Mouse (Mus musculus) layer of hippocampus, adult 2 months (tissue): ENCODE measurements around the gene Aox1. TPM values are rescaled to one million over a fixed set of nuclear protein-coding genes. Genes with fewer than 3 reads are reported as not detected.

Experiments
- DNase-seq, 2 experiments: peaks; one replicate each; pipeline ENCODE4 v3.0.0; 2022; ENCODE audit warnings: low spot score in 2 of 2
- H3K27ac ChIP-seq: fragments of 200-600 bp; 2 replicates; pipeline ENCODE4 v1.8.1; 2022
- H3K4me3 ChIP-seq: fragments of 200-600 bp; 2 replicates; pipeline ENCODE4 v1.8.1; 2022; ENCODE audit warnings: mild to moderate bottlenecking
- CTCF ChIP-seq: fragments of 200-600 bp; conservative IDR thresholded peaks from 2 replicates; pipeline ENCODE4 v1.8.1; 2022; ENCODE audit warnings: antibody characterized with exemption, mild to moderate bottlenecking, moderate library complexity
- total RNA-seq, 2 experiments: library from RNA; stranded (reverse); gene quantifications; 2 replicates each; pipeline ENCODE4 v1.2.3; 2021

Aox1 gene
- total RNA-seq, 2 experiments from 2014 or later = 3.8 to 4.1 TPM

DNA sequence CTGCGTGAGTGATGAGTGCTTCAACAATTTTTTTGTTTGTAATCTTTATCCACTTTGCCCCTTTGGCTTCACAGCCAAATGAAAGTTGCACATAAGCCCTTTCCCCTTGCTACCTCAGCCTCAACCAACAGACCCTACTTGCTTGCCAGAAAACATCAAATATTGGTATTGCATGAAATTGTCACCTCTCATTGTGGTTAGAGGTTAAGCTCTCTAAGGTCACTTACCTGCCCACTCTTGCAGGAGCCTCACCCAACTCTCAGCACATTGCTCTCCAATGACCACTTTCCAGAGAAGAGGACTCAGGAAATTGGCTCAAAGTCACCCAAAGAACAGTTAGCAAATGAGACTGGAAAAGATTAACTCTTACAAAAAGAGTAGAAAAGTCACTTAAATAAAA, 41.8 kb downstream of the Aox1 start:
- TF ChIP-seq CTCF = no peak
- no peak for DNase-seq
- Histone ChIP-seq H3K27ac (no peak overlapping the region), H3K4me3 (no peak overlapping the region)

DNA sequence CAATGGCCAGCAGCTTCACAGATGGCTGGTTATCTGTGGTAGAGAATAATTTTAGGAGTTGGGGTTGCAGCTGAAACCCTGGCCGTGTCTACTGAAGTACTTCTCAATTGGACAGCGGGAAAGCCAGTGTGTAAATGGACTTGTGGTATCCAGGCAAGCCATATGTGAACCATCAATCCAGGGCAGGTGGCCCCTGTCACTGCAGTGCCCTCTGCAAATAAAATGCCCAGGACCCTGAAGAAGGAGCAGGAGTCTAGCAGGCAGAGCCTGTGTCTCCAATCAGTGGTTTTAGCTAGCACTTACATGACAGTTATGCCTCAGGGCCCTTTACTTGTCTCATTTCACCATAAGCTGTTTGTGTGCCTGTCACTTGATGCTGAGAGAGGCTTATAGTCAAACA, 42.7 kb downstream of the Aox1 start:
- DNase-seq = no peak
- no peak overlapping the region for H3K4me3 ChIP-seq
- no peak for TF ChIP-seq CTCF
- H3K27ac ChIP-seq = no peak overlapping the region

DNA sequence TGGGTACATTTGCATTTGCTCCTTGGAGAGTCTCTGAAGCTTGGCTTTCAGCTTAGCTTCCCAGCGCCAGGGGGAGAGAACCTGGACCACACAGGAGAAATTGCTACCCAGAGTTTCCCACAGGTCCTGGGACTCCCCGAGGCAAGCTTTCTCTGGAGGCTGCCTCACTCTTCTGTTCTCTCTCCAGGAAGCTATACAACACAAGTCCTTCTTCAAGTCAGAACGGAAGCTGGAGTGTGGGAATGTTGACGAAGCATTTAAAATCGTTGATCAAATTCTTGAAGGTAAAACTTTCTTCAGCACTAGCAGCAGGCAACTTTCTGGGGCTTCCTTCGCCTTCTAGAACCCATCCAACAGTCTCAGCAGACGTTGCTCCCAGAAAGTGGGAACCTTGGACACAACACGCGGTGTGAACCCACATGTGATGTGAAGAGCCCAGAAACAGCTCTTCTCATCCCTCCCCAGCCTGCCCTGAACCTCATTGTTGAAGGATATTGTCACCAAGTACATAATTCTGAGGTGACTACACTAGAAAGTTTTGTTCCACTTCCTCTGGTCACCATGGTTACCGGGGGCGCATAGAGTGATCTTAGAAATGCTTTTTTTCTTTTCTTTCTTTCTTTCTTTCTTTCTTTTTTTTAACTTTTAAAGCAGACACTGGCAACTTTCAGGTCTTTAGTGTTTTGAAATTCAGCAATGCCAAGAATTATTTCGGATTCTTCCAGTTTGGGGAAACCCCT, 43.4 kb downstream of the Aox1 start:
- TF ChIP-seq CTCF = no peak
- DNase-seq = no peak
- H3K4me3 ChIP-seq = no peak overlapping the region
- no peak overlapping the region for H3K27ac ChIP-seq

DNA sequence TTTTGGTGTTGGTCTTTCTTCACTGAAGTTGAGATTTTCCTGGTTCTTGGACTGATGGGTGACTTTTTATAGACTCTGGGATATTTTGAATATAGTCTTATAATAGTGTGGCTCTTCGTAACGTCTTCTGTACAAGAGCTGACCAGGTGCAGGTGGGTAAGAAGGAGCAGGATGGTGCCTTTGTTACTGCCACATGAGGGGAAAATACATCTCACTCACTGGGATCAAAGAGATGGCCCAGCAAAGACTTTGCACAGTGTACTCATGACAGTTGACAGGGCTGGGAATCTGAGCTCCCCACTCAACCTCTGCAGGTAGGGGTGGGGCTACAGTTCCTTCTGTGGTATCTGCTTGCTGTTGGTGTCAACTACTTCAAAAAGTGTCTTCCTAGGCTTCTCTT, 44.5 kb downstream of the Aox1 start:
- Histone ChIP-seq H3K27ac (no peak overlapping the region), H3K4me3 (no peak overlapping the region)
- TF ChIP-seq CTCF = no peak
- DNase-seq = no peak

DNA sequence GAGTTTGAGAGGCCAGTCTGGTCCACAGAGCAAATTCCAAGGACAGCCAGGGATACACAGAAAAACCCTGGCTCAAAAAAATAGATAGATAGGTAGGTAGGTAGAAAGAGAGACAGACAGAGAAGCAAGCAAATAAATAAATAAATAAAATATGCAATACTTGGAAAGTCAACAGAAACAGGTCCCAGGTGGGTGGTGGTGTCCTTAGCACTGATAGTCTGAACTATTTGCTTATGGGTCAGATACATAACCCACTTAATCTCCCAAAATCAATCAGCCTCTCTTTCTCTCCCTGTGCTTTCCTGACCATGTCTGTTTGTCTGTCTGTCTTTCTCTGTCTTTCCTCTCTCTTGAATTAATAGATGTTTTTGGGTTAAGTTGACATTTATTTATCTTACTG, 48.2 kb downstream of the Aox1 start:
- Histone ChIP-seq H3K27ac (no peak overlapping the region), H3K4me3 (no peak overlapping the region)
- DNase-seq = no peak
- no peak for TF ChIP-seq CTCF

DNA sequence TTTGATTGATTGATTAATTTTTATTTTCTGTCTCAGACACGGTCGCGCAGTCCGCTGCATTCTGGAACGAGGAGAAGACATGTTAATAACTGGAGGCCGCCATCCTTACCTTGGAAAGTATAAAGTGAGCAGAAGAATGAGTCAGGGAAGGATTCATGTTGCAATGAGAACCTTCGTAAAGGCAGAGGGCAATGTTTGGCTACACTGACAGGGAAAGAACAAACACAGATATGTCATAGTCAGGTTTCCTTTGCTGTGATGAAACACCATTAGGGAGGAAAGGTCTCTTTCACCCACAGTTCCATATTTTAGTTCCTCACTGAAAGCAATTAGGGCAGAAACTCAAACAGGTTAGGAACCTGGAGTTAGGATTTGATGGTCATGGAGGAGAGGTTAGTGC, 48.7 kb downstream of the Aox1 start:
- no peak for TF ChIP-seq CTCF
- Histone ChIP-seq H3K4me3 (no peak overlapping the region), H3K27ac (no peak overlapping the region)
- no peak for DNase-seq

DNA sequence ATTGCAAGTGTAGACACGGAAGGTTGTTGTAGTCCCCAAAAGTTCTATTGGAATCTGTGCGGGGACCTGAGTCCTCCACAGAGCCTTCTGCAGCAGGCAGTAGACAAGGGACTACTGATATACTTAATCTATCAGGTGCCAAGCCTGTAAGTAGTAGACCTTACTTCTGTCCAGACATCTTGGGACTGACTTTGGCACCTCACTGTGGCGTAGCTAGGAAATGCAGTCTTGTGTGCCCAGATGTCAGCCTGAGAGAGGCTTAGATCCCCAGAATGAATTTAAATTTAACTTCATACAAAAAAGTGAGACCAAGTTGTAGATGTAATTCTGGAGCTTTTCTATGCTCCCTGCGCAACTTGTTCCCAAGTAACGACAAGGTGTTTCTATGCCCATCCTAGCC, 50.0 kb downstream of the Aox1 start:
- DNase-seq = no peak
- Histone ChIP-seq H3K27ac (no peak overlapping the region), H3K4me3 (no peak overlapping the region)
- TF ChIP-seq CTCF = peak; percentile 57

DNA sequence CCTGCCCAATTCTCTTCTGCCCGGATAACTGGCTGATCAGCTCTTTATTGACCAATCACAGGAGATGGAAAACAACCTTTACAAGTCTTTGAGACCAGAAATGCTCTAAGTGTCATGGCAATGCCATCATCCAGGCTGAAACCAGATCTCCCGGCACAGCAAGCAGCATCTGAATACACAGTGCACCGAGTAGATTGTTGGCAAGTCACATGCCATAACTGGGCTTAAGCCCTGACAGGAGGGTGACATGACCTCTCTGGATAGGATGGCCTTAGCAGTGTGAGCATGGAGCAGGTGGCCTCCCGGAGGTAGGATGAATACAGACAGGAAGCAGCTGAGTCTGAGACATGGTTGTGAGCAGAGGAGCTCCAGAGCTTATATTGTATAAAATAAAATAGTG, 50.7 kb downstream of the Aox1 start:
- H3K4me3 ChIP-seq = no peak overlapping the region
- H3K27ac ChIP-seq = no peak overlapping the region
- no peak for TF ChIP-seq CTCF
- no peak for DNase-seq

DNA sequence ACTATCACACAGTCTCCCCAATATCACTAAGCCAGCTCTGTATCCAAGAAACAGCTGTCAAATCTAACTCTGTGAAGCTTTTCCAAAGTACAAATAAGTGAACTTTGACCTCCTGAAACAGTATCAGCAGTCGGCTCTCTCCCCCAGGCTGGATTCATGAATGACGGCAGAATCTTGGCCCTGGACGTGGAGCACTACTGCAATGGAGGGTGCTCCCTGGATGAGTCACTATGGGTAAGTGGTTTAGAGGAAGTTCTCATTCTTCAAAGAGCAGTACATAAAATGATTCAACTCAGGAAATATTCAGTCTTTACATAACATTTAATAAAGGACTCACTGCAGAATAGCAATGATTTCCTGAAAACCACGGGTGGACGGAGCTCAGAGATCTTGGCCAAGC, 51.6 kb downstream of the Aox1 start:
- H3K4me3 ChIP-seq = no peak overlapping the region
- H3K27ac ChIP-seq = no peak overlapping the region
- no peak for TF ChIP-seq CTCF
- DNase-seq = no peak

DNA sequence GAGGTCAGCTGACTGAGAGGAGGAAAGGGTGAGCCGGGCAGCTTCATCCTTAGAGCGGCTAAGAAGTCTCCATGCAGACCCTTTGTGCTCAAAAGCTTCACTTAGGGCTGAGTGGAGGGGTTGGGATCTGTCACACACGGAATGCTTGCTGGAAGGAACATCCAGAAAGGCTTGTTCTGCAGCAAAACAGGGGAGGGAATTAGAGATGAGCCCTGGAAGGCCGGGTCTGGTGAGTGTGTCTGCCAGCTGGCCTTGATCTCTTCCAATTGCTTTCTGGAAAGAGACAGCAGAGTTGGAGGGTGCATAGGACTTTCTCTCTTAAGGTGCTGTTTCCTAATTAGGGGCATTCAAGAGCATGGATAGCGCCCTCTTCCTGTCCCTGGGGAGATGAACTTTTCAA, 59.6 kb downstream of the Aox1 start:
- Histone ChIP-seq H3K4me3 (no peak overlapping the region), H3K27ac (no peak overlapping the region)
- TF ChIP-seq CTCF = no peak
- no peak for DNase-seq

DNA sequence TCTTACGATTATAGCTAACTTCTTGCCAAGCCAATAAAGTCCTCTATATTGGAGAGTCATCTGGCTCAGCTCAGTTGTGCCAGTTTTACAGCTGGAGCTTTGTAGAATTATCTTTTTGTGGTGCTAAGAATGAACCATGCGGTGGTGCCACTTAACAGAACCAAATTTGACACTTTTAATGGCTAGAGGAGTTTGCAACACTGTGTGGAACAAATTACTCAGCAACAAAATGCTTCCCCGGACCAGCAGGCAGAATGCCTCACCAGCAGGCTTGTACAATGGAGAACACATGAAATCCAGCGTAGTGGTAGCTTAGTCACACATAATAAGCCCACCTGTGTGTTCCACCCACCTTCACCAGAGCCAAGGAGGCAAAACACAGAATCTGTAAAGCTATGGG, 60.5 kb downstream of the Aox1 start:
- Histone ChIP-seq H3K27ac (no peak overlapping the region), H3K4me3 (no peak overlapping the region)
- peak in 1 of 2 experiments; percentile 37 for DNase-seq
- no peak for TF ChIP-seq CTCF

DNA sequence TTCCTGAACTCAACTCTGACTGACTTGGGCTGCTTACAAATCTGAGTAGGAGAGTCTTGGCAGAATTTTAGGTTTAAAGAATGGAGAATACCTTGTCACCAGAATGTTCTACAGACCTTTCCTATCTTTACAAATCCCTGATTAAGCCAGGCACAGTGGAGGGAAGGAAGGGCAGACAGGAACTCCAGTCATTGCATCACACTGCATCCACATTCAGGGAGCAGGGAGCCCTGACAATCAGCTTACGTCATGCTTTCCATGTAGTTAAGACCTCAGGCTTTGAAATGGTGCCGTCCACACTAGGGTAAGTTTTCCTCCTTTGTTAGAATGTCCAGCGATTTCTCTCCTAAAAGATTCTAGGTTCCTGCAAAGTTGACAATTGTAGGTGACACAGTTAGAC, 61.5 kb downstream of the Aox1 start:
- no peak for DNase-seq
- H3K4me3 ChIP-seq = no peak overlapping the region
- no peak overlapping the region for H3K27ac ChIP-seq
- TF ChIP-seq CTCF = no peak

DNA sequence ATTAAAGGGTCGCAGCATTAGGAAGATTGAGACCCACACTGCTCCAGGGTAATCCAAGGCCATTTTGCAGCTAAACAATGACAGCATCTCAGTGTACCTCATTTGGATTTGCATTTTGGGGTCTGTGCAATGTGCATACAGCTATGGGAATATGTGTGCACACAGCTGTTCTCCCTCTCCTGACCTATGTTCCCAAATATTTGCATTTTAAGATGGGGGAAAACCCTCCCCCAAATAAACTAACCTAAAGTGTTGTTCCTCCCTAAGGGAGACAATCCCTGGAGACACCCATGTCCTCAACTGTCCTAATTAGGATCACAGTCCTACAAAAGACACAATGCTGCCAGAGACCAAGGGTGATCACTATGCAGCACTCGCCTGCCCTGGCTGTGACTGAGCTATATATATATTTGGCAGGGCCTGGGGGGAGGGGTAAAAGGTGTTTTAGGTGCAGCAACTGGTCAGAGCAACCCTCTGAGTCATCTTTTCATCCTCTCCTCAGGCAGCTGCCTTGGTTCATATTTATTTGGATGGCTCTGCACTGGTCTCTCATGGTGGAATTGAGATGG, 62.3 kb downstream of the Aox1 start:
- no peak overlapping the region for H3K4me3 ChIP-seq
- no peak overlapping the region for H3K27ac ChIP-seq
- DNase-seq = no peak
- TF ChIP-seq CTCF = no peak

DNA sequence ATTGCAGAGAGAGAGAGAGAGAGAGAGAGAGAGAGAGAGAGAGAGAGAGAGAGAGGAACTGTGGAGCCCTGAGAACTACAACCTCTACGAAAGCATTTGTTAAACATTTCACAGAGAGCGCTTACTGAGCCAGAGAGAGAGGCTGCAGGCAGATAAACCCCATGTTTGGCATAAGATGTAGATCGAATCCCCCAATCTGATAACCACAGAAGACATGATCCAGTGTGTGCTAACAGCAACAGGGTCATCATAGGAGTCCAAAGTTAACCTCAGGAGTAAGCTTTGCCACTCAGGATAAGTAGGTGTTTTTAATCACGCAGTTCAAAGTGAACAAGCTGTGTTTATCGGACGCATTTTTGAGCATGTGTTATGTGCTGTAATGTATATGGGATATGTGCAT, 67.6 kb downstream of the Aox1 start:
- H3K4me3 ChIP-seq = no peak overlapping the region
- TF ChIP-seq CTCF = no peak
- H3K27ac ChIP-seq = no peak overlapping the region
- no peak for DNase-seq

DNA sequence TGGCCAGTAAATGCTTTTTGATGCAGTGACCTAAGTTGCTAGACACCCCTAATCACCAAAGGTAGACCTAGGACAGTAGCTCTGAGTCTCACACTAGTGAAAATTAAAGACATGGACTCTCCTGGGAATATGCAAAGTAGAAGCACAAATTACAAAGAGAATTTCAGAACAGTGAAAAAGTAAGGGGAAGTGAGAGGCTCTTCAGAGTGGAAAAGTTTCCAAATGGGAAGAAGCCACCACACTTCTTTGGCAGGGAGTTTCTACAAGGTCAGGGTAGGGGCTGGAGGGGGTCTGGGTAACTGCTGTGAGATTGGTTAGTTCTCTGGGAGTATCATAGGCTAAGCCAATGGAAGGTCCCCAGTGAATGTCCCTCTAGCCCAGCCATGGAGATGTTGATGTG, 69.4 kb downstream of the Aox1 start:
- no peak overlapping the region for H3K27ac ChIP-seq

More for the DNA sequence above, 69.4 kb downstream of the Aox1 start:
- no peak for TF ChIP-seq CTCF
- no peak overlapping the region for H3K4me3 ChIP-seq
- DNase-seq = no peak
